Mouse (Mus musculus) midbrain, embryonic 16.5 days (tissue): ENCODE measurements at regions not wholly inside any gene's neighbourhood (a gene's known extent, or its start where the extent isn't known, plus 50 kb on each side); places are given as distances from the start of the nearest gene placed in this dataset.

Source experiments
- ATAC-seq: fragments of 200-750 bp; cut with Nextera tagmentation; 2 replicates; pipeline ENCODE4 v1.8.0; 2017; ENCODE audit warnings: moderate TSS enrichment
- H3K27ac ChIP-seq: fragments of 300-500 bp; sonication (generic); 2 replicates; pipeline ENCODE4 v1.5.1; 2014; ENCODE audit warnings: mild to moderate bottlenecking, low read length, mixed read lengths
- H3K27me3 ChIP-seq: fragments of 300-500 bp; sonication (generic); 2 replicates; pipeline ENCODE4 v1.6.1; 2014; ENCODE audit warnings: low read depth, low read length, mixed read lengths; ENCODE audit not compliant: control insufficient read depth, insufficient read depth
- H3K36me3 ChIP-seq: fragments of 300-500 bp; sonication (generic); 2 replicates; pipeline ENCODE4 v1.6.1; 2014; ENCODE audit warnings: mild to moderate bottlenecking, low read length, moderate library complexity, mixed read lengths; ENCODE audit not compliant: control insufficient read depth, insufficient read depth
- H3K4me1 ChIP-seq: fragments of 300-500 bp; sonication (generic); 2 replicates; pipeline ENCODE4 v1.6.1; 2014; ENCODE audit warnings: mild to moderate bottlenecking, low read length, mixed read lengths; ENCODE audit not compliant: control insufficient read depth, insufficient read depth
- H3K4me2 ChIP-seq: fragments of 300-500 bp; sonication (generic); 2 replicates; pipeline ENCODE4 v1.6.1; 2014; ENCODE audit warnings: mild to moderate bottlenecking, low read length, mixed read lengths
- H3K4me3 ChIP-seq: fragments of 300-500 bp; sonication (generic); 2 replicates; pipeline ENCODE4 v1.5.1; 2014; ENCODE audit warnings: low read depth, mild to moderate bottlenecking, low read length, moderate library complexity, mixed read lengths
- H3K9ac ChIP-seq: fragments of 300-500 bp; sonication (generic); 2 replicates; pipeline ENCODE4 v1.6.1; 2014; ENCODE audit warnings: low read depth, low read length, mixed read lengths
- H3K9me3 ChIP-seq: fragments of 300-500 bp; sonication (generic); replicated peaks from 2 replicates; pipeline ENCODE4 v1.6.1; 2014; ENCODE audit warnings: mild to moderate bottlenecking, low read length, mixed read lengths; ENCODE audit not compliant: control insufficient read depth, poor library complexity, severe bottlenecking
- WGBS: fragments of 180-500 bp; shearing (Covaris S2); extraction: QIAGEN DNeasy Blood & Tissue Kit; methylation state at CpG from one replicate; pipeline ENCODE4 v1.1.7; 2014; 5-methylcytosine and 5-hydroxymethylcytosine counted together

DNA sequence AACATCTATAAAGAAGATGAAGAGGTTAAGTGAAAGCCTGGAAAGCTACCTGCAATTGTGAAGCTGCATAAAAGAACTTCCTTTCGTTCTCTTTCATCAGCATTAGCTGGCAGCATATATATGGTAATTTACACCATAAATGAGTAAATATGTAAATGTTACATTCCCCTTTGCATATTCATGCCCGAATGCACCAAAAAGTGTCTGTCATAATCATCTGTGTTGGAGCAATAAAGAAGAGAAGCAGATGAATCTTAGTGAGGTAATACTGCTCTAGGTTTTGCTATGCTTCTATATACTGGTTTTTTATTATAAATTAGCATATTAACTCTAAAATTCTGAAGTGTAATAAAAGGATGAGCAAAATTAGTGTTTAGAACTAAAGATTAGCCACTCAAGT, 332.9 kb upstream of the Impad1 start:
- H3K4me3 ChIP-seq = no peak overlapping the region
- H3K9ac ChIP-seq = no peak overlapping the region
- H3K9me3 ChIP-seq = no peaks in the 10 kb centered on the region
- ATAC-seq = no peak
- no peak overlapping the region for H3K4me2 ChIP-seq
- no peaks in the 10 kb centered on the region for H3K36me3 ChIP-seq
- WGBS = 78% methylated on average over 2 of the region's 2 CpGs
- H3K27me3 ChIP-seq = no peaks in the 10 kb centered on the region
- no peak overlapping the region for H3K27ac ChIP-seq
- H3K4me1 ChIP-seq = no peaks in the 10 kb centered on the region

DNA sequence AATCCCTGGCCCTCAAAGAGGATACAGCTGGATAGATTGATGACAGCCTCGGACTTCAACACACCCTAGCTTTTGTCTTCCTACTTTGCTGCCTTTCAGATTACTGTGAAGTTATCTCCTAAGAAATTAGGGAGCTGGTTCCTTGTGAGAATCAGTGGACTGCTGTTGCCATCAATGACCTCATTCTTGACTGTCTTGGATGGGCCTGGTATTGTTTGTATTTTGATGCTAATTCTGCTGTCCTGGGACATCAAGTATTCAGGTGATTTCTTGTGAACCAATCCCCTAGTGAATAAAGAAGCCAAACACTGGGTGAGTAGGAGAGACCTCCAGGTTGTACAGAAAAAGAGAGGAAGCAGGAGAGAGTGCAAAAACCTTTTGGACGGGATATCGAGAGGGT, 305.3 kb upstream of the Impad1 start:
- H3K27ac ChIP-seq = no peak overlapping the region
- H3K9ac ChIP-seq = no peak overlapping the region
- ATAC-seq = no peak
- 85% methylated on average over 3 of the region's 3 CpGs for WGBS
- no peaks in the 10 kb centered on the region for H3K9me3 ChIP-seq
- H3K4me1 ChIP-seq = no peaks in the 10 kb centered on the region
- no peaks in the 10 kb centered on the region for H3K27me3 ChIP-seq
- H3K4me2 ChIP-seq = no peak overlapping the region
- no peak overlapping the region for H3K4me3 ChIP-seq
- no peaks in the 10 kb centered on the region for H3K36me3 ChIP-seq

DNA sequence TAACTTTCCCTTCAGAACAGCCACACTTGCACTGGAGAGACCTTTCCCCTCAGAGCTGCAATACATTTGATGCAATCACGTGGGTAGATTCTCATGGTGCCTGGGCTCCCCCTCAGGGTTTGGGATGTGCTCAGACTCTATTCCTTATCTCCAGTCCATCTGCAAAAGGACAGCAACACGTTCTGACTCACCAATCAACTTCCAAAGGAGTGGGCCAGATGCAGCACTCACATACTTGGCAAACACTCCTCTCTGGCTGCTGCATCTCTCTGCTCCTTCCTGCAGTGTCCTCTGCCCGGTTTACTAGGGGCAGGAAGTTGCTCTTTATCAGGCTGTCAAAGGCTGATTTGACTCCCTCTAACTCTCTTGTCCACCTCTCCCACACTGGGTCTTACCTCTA, 285.6 kb upstream of the Impad1 start:
- no peaks in the 10 kb centered on the region for H3K9me3 ChIP-seq
- H3K9ac ChIP-seq = no peak overlapping the region
- H3K27ac ChIP-seq = no peak overlapping the region
- H3K36me3 ChIP-seq = no peaks in the 10 kb centered on the region
- no peak overlapping the region for H3K4me2 ChIP-seq
- WGBS = 56% methylated on average over 3 of the region's 3 CpGs
- H3K27me3 ChIP-seq = no peaks in the 10 kb centered on the region
- no peaks in the 10 kb centered on the region for H3K4me1 ChIP-seq
- ATAC-seq = no peak
- no peak overlapping the region for H3K4me3 ChIP-seq

DNA sequence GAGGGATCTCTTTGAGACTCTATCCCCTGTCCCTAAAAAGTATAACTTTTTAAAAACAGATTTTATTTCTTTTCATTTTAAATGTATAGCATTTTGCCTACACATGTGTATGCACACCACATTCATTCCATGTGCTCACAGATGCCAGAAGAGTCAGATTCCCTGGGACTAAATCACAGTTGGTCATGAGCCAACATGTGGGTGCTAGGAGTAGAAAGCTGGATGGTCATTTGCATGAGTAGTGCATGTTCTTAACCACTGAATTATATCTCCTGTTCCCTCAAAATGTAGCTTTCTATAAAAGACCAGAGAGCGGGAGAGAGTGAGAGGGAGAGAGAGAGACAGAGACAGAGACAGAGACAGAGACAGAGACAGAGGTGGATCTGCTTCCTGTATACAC, 281.6 kb upstream of the Impad1 start:
- no peaks in the 10 kb centered on the region for H3K4me1 ChIP-seq
- H3K9ac ChIP-seq = no peak overlapping the region
- no peaks in the 10 kb centered on the region for H3K36me3 ChIP-seq
- no peak overlapping the region for H3K4me3 ChIP-seq
- H3K9me3 ChIP-seq = no peaks in the 10 kb centered on the region
- ATAC-seq = no peak
- H3K27ac ChIP-seq = no peak overlapping the region
- H3K4me2 ChIP-seq = no peak overlapping the region
- 100% methylated on average over 1 of the region's 1 CpGs for WGBS
- no peaks in the 10 kb centered on the region for H3K27me3 ChIP-seq

DNA sequence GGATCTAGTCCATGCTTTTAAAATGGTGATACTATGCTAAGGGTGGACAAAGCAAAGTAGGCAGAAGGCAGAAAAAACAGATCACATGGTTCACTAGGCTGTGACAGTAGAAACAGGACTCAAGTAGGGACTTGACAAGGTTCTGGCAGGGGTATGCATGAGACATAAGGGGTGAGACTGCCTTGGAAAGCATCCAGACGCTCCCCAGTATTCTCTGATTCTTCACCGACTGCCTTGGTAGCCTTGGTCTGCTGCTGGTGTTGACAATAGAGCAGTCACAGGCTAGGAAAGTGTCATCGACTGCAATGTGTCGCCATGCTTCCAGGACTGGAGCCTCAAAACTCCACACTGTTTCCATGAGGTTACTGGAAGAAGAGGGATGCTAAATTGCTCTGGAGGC, 278.1 kb upstream of the Impad1 start:
- H3K27me3 ChIP-seq = no peaks in the 10 kb centered on the region
- no peak overlapping the region for H3K4me2 ChIP-seq
- H3K4me1 ChIP-seq = no peaks in the 10 kb centered on the region
- H3K27ac ChIP-seq = no peak overlapping the region
- no peaks in the 10 kb centered on the region for H3K36me3 ChIP-seq
- H3K9ac ChIP-seq = no peak overlapping the region
- 76% methylated on average over 4 of the region's 4 CpGs for WGBS
- H3K9me3 ChIP-seq = no peaks in the 10 kb centered on the region
- no peak overlapping the region for H3K4me3 ChIP-seq
- ATAC-seq = no peak

DNA sequence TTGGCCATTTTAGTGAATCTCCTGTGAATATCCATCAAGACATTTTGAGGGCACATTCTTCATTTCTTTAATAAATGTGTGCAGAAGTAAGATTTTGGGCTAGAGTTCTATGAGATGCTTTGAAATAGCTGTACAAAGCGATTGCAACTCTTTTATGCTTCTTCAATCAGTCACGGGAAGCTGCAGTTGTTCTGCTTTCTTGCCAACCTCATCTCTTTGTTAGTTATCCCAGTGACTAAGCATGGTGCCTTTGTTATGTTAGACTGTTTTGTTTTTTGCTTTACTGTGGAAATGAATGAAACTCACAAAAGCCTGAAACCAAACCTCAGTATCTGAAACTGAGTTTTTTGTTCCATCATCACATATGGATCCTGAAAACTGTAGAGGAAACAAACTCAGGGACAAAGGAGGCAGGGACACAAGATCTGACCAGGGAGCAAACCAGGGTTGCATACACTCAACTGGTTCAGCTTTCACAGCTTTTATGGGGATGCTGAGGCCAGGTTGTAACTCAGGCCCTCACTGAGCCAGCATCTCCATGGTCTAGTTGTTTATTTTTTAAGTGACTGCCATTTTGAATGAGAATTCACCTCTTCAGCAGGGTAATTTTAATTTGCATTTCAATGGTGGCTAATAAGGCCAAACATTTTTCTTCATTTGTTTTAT, 266.3 kb upstream of the Impad1 start:
- H3K36me3 ChIP-seq = no peaks in the 10 kb centered on the region
- H3K27me3 ChIP-seq = no peaks in the 10 kb centered on the region
- no peaks in the 10 kb centered on the region for H3K4me1 ChIP-seq
- H3K27ac ChIP-seq = no peak overlapping the region
- no peak for ATAC-seq
- H3K4me3 ChIP-seq = no peak overlapping the region
- WGBS = 15% methylated on average over 2 of the region's 2 CpGs
- no peak overlapping the region for H3K4me2 ChIP-seq
- no peak overlapping the region for H3K9ac ChIP-seq
- H3K9me3 ChIP-seq = no peaks in the 10 kb centered on the region

DNA sequence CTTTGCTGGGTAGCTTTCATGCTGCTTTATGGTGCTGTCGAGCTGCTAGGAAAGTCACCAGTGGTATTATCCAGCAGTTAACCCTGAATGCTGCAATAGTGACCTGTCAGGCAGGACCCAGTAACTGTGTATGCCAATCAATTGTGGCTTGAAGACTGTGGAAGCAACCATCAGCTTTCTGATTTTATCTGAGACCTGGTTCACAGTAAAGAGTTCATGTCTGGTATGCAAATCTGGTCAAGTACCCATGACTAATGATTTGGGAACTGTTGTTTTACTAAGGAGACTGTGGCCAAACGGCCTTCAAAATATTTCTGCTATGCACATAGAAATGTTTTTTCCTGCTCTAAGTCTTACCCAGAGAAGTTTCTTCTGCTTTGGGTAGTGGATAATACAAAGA, 236.8 kb upstream of the Impad1 start:
- Histone ChIP-seq H3K9me3 (no peaks in the 10 kb centered on the region), H3K4me2 (no peak overlapping the region), H3K36me3 (no peaks in the 10 kb centered on the region), H3K27me3 (no peaks in the 10 kb centered on the region), H3K9ac (no peak overlapping the region), H3K4me3 (no peak overlapping the region), H3K27ac (no peak overlapping the region), H3K4me1 (no peaks in the 10 kb centered on the region)
- WGBS = 63% methylated on average over 2 of the region's 2 CpGs
- ATAC-seq = no peak

DNA sequence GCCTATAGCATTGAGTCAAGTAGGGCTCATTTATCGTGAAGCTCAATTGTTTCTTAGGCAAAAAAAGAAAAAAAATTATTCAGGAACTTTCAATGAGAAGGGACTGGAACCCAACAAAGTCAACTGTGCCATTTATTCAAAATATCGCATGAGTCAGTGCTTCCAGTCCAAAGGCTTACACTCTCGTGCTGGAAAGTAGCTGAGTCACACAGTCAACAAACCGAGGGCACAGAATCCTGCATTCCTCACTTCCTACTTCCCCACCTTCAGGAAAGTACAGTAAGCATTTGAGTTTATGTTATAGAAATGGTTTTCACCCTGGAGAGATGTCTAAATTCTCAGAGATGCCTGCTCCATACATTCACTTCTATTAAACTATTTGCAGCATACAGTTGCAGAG, 194.3 kb upstream of the Impad1 start:
- Histone ChIP-seq H3K36me3 (no peaks in the 10 kb centered on the region), H3K9ac (no peak overlapping the region), H3K4me1 (no peaks in the 10 kb centered on the region), H3K9me3 (no peaks in the 10 kb centered on the region), H3K27me3 (no peaks in the 10 kb centered on the region), H3K4me3 (no peak overlapping the region), H3K27ac (no peak overlapping the region), H3K4me2 (no peak overlapping the region)
- no peak for ATAC-seq
- WGBS = 86% methylated on average over 4 of the region's 4 CpGs

DNA sequence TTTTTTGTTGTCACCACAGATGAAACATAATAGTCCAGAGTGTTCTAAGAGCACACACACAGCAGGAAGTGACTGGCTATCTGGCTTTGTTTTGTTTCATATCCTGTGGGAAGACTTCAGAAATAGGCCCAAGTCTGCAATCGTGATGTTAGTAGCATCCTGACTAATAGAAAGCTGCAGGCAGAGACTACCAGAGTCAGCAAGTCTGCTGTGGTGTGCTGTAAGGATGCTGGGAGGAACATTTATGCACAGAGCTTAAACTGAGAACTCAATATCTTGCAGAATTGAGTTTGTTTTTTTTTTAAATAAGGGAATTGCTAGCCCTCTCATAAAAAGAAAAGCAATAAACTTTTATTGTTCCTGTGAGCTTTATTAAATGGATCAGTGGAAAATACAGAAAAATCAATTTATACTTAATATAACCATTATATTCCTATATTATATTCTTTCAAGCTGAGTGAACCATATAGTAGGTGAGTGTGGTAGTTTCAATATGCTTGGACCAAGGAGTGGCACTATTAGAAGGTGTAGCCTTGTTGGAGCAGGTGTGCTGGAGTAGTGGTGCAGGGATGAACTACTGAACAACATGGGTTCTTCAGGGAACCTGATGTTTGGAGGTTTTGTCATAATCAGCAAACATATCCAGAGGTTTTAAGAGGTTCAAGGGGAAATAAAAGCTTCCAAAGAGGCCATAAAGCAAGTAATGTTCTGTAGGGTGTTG, 190.5 kb upstream of the Impad1 start:
- Histone ChIP-seq H3K9me3 (no peaks in the 10 kb centered on the region), H3K4me2 (no peak overlapping the region), H3K4me1 (no peaks in the 10 kb centered on the region), H3K27ac (no peak overlapping the region), H3K4me3 (no peak overlapping the region), H3K9ac (no peak overlapping the region), H3K27me3 (no peaks in the 10 kb centered on the region), H3K36me3 (no peaks in the 10 kb centered on the region)
- 64% methylated on average over 1 of the region's 1 CpGs for WGBS
- ATAC-seq = no peak
